Comparison of ENCODE assay signal across 9 mouse cellular contexts in genomic region chr9:62368256-62368905, GRCm38 (mm10). TPM values are rescaled to one million over a fixed set of nuclear protein-coding genes. Genes with fewer than 3 reads are reported as not detected.
A peak's percentile ranks its signal among the peaks of the same experiment; 100 is the strongest.
DNase-seq lines count a peak whose midpoint lies in the region; ATAC-seq and TF ChIP-seq lines count a peak whose summit lies in the region.
"Had no signal": no experiment of that assay in that cellular context is flagged by ENCODE, and none has a peak within 500 bp of the region (broad histone marks: within the 10 kb centered on the region; RNA-seq: fewer than 3 reads in every experiment).

No protein-coding gene starts in this region.

- H3K4me3 ChIP-seq in lung, embryonic 15.5 days = no peak overlapping the region
- H3K4me3 ChIP-seq in olfactory bulb, adult 2 months (ENCODE audit: insufficient read depth, low read depth, low read length) = no peak overlapping the region

- peak; percentile 38 for DNase-seq in adrenal gland, postnatal 10 days
- DNase-seq in adrenal gland, postnatal 4 days (ENCODE audit: low spot score in 2 of 2) = no peak
- DNase-seq in lung, postnatal 25 days (ENCODE audit: low spot score) = no peak
- DNase-seq in right cerebral cortex, adult 18-20 months = no peak
- no peak for DNase-seq in left cerebral cortex, adult 9 months (ENCODE audit: low spot score in 2 of 2)
- DNase-seq: layer of hippocampus, adult 9-11 months had no signal

- H3K27ac ChIP-seq in lung, embryonic 15.5 days = peak overlapping the region; percentile 88
- peak overlapping the region; percentile 4; the same call in 1 of the 2 replicates for H3K27ac ChIP-seq in olfactory bulb, adult 2 months (ENCODE audit: insufficient read depth, low read depth, low read length)

- no peak overlapping the region for H3K9ac ChIP-seq in lung, embryonic 15.5 days

- TF ChIP-seq POLR2A in olfactory bulb, adult 2 months (IDR thresholded peaks at IDR 0.05; ENCODE audit: insufficient read depth, low read depth, low read length) = no peak

- peaks cover 97% of the 10 kb centered on the region for H3K4me1 ChIP-seq in lung, embryonic 15.5 days
- H3K4me1 ChIP-seq in olfactory bulb, adult 2 months (ENCODE audit: control insufficient read depth, insufficient read depth, low read length) = peaks cover 79% of the 10 kb centered on the region

- H3K36me3 ChIP-seq in lung, embryonic 15.5 days = peaks cover 10% of the 10 kb centered on the region

- H3K27me3 ChIP-seq in lung, embryonic 15.5 days = no peaks in the 10 kb centered on the region

- TF ChIP-seq CTCF in olfactory bulb, adult 2 months (IDR thresholded peaks at IDR 0.05; ENCODE audit: insufficient read depth, low read depth, low read length) = no peak

- ATAC-seq in lung, embryonic 15.5 days (ENCODE audit: borderline replicate concordance, extremely low read depth, low FRiP score, low TSS enrichment) = no peak
- peak; percentile 44 for ATAC-seq in inflammation-experienced regulatory T-cells, adult 6 months

- H3K9me3 ChIP-seq in lung, embryonic 15.5 days = no peaks in the 10 kb centered on the region

- H3K4me2 ChIP-seq in lung, embryonic 15.5 days = no peak overlapping the region

- WGBS in lung, embryonic 15.5 days = 58% methylated on average over 6 of the region's 6 CpGs
- WGBS in olfactory bulb, adult 2 months = 70% methylated on average over 6 of the region's 6 CpGs

RNA-seq across cellular contexts. Expression of gene Anp32a, which starts 27.3 kb away (rescaled TPM):
- 100 to 1,000 TPM; 274 to 316 TPM for total RNA-seq in adrenal gland, postnatal 10 days (2021)
- 100 to 1,000 TPM; 437 to 471 TPM for total RNA-seq in adrenal gland, postnatal 4 days (2021)
- 182 and 184 TPM in 2 replicates for polyA plus RNA-seq in lung, embryonic 15.5 days (2015; fragmentation: Nextera tagmentation; extraction: Ambion mirVana)
- 100 to 1,000 TPM in 2 of 3 experiments, 10 to 100 TPM in 1; 81.5 to 158 (median 100) TPM for polyA plus RNA-seq in inflammation-experienced regulatory T-cells, adult 6 months (2017; shearing (Covaris generic))
- polyA plus RNA-seq in olfactory bulb, adult 2 months (2012; ENCODE audit: insufficient read depth, insufficient read length, low replicate concordance, missing spikeins) = 1,184 TPM in 1 of 2 replicates, not detected in the other
